Mouse (Mus musculus) midbrain, embryonic 15.5 days (tissue): Measurements from ENCODE around the gene Map3k5. TPM values are rescaled to one million over a fixed set of nuclear protein-coding genes. Genes with fewer than 3 reads are reported as not detected.
"Not testable (repeated sequence)": the region's sequence is repeated elsewhere in the genome, so short reads cannot be mapped to it uniquely, and the experiment has no call there.

Source experiments
- ATAC-seq: fragments of 200-750 bp; cut with Nextera tagmentation; replicated peaks from 2 replicates; pipeline ENCODE4 v1.8.0; 2017; ENCODE audit warnings: moderate TSS enrichment
- H3K27ac ChIP-seq: fragments of 300-500 bp; sonication (generic); 2 replicates; pipeline ENCODE4 v1.5.1; 2015; ENCODE audit warnings: mild to moderate bottlenecking, inconsistent platforms
- H3K27me3 ChIP-seq: fragments of 300-500 bp; sonication (generic); replicated peaks from 2 replicates; pipeline ENCODE4 v1.6.1; 2015; ENCODE audit warnings: inconsistent platforms
- H3K36me3 ChIP-seq: fragments of 300-500 bp; sonication (generic); replicated peaks from 2 replicates; pipeline ENCODE4 v1.6.1; 2015; ENCODE audit warnings: inconsistent platforms
- H3K4me1 ChIP-seq: fragments of 300-500 bp; sonication (generic); 2 replicates; pipeline ENCODE4 v1.6.1; 2015; ENCODE audit warnings: inconsistent platforms
- H3K4me2 ChIP-seq: fragments of 300-500 bp; sonication (generic); 2 replicates; pipeline ENCODE4 v1.6.1; 2015; ENCODE audit warnings: inconsistent platforms, mild to moderate bottlenecking, moderate library complexity
- H3K4me3 ChIP-seq: fragments of 300-500 bp; sonication (generic); 2 replicates; pipeline ENCODE4 v1.5.1; 2015; ENCODE audit warnings: mild to moderate bottlenecking, inconsistent platforms
- H3K9ac ChIP-seq: fragments of 300-500 bp; sonication (generic); 2 replicates; pipeline ENCODE4 v1.6.1; 2015; ENCODE audit warnings: mild to moderate bottlenecking, inconsistent platforms
- H3K9me3 ChIP-seq: fragments of 300-500 bp; sonication (generic); 2 replicates; pipeline ENCODE4 v1.6.1; 2016; ENCODE audit warnings: inconsistent platforms
- WGBS: fragments of 180-500 bp; shearing (Covaris S2); methylation state at CpG from one replicate; pipeline ENCODE4 v1.1.7; 2015; ENCODE audit warnings: mixed read lengths; 5-methylcytosine and 5-hydroxymethylcytosine counted together
- polyA plus RNA-seq: library from polyadenylated mRNA; unstranded; fragments of >200 nt; fragmentation: Nextera tagmentation; extraction: Ambion mirVana; gene quantifications from 2 replicates; pipeline ENCODE4 v1.2.1, GENCODE M21; 2015

Gene Map3k5
- polyA plus RNA-seq, 1 experiment from 2014 or later, result 1.3 TPM

DNA sequence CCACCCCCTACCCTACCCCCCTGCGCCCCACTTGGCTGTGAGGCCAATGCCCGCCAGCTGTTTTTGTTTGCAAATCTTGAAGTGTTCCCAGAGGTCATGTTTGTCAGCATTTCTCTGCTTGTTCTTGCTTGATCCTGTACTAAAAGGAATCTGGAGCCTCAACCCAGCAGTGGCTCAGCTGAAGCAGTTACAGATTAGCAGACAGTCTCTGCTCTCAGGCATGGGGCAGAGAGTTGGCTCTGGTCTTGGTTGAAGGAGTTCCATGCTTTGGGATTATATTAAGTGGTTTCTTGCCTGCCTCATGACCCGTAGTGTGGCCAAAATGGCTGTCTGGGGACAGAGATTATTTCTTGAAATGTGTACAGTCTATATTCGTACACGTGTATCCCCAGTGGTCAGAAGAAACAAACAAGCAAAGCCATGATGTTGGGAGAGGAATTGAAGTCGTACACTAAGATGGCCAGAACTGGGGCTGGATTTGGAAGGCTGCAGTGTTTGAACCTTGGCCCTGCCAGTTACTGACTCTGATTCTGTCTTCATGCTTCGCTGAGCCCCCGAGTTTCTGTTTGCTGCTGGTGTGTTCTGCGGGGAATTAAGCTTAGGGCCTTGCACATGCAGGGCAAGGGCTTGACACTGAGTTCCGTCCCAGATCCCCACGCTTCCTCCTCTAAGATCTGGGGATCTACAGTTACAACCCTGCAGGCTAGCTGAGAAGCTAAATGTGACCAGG is 18.9 kb downstream of the Map3k5 start:
- Histone ChIP-seq H3K27ac (no peak overlapping the region), H3K4me2 (no peak overlapping the region), H3K9me3 (no peaks in the 10 kb centered on the region), H3K36me3 (no peaks in the 10 kb centered on the region), H3K27me3 (no peaks in the 10 kb centered on the region), H3K4me3 (no peak overlapping the region), H3K4me1 (no peaks in the 10 kb centered on the region), H3K9ac (no peak overlapping the region)
- WGBS, result 83% methylated on average over 11 of the region's 11 CpGs
- ATAC-seq, result no peak

DNA sequence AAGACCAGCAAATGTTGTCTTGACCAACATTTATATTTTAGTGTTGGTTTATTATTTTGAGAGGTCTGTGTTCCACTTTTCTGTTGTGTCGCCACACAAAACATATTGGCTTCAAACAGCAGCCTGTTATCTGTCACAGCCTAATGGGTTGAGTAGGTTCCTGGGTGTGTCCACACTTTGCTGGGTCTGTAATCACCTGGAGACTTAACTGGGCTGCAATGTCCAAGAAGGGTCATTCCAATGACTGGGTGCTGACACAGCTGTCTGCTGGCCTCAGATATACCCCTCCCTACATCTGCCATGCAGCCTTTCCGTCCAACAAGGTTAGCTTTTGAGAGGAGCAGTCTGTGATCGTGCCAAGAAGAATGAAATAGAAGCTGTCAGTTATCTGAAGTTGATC is 20.3 kb downstream of the Map3k5 start:
- H3K36me3 ChIP-seq, result no peaks in the 10 kb centered on the region
- H3K27me3 ChIP-seq, result no peaks in the 10 kb centered on the region
- no peaks in the 10 kb centered on the region for H3K9me3 ChIP-seq
- no peaks in the 10 kb centered on the region for H3K4me1 ChIP-seq
- H3K27ac ChIP-seq, result no peak overlapping the region
- H3K9ac ChIP-seq, result no peak overlapping the region
- H3K4me3 ChIP-seq, result no peak overlapping the region
- no peak for ATAC-seq
- H3K4me2 ChIP-seq, result no peak overlapping the region
- WGBS, result 92% methylated on average over 3 of the region's 3 CpGs

DNA sequence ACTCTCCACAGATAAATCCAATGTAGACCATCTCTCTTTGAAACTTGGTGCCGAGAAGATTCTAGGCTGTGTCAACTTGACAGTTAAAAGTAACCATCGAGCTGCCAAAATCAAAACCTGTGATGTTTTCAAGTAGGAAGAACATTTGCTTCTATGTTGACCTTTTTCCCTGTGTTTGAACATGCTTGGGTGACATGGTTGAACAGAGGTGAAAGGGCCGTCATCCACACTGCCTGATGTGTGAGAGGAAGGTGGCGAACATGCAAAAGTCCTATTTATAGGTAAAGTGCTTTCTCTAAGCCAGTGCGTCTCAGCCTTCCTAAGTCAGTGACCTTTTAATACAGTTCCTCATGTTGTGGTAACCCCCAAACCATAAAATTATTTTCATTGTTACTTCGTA is 21.5 kb downstream of the Map3k5 start:
- no peak for ATAC-seq
- Histone ChIP-seq H3K27me3 (no peaks in the 10 kb centered on the region), H3K4me1 (no peaks in the 10 kb centered on the region), H3K36me3 (no peaks in the 10 kb centered on the region), H3K9ac (no peak overlapping the region), H3K4me3 (no peak overlapping the region), H3K4me2 (no peak overlapping the region), H3K27ac (no peak overlapping the region), H3K9me3 (no peaks in the 10 kb centered on the region)
- WGBS, result 92% methylated on average over 6 of the region's 6 CpGs

DNA sequence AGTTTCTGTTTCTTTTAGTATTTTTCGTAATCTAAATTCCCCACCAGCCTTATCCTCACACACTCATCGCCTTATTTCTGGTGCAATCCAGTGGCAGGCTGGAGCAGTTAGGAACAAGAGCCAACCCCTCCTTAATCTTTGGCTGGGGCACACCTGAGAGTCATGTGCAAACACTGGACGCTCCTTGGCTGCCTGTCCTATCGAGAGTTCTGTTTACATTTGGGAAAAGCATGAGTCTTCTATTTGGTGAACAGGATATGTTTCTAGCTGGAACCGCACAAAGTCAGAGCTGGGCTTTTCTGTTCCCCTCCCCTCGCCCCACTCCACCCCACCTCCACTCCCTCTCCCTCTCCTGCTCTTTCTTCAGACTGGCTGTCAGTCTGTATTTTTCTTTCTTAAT is 22.5 kb downstream of the Map3k5 start:
- H3K9me3 ChIP-seq, result no peaks in the 10 kb centered on the region
- 72% methylated on average over 6 of the region's 6 CpGs for WGBS
- no peaks in the 10 kb centered on the region for H3K4me1 ChIP-seq
- H3K27me3 ChIP-seq, result no peaks in the 10 kb centered on the region
- H3K27ac ChIP-seq, result no peak overlapping the region
- no peak overlapping the region for H3K4me3 ChIP-seq
- no peak overlapping the region for H3K9ac ChIP-seq
- no peaks in the 10 kb centered on the region for H3K36me3 ChIP-seq
- ATAC-seq, result no peak
- H3K4me2 ChIP-seq, result no peak overlapping the region

DNA sequence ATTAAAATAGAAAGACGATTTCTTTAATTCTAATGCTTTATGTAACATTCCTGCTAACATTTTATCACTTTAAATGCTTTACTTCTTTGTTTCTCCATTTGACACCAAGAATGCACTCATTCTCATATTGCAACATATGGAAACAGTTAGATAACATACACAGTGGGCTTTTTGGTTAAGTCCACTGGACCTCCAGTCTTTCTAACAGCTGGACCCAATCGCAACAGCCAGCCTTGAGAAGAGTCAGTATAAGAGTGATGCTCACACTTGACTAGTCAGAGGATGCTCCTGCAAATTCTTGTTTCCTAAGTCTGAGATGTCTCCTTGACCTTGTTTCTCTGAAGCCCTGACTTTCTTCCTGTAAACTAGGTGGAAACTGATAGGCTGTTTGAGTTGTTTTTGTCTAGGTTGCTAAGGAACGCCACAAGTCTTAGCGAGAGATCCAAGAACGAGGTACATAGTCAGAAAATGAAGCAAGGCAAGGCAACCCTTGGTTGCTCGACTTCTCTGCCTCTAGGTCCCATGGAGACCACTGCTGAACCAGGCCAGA is 26.6 kb downstream of the Map3k5 start:
- Histone ChIP-seq H3K9me3 (no peaks in the 10 kb centered on the region), H3K36me3 (no peaks in the 10 kb centered on the region), H3K4me1 (no peaks in the 10 kb centered on the region), H3K9ac (no peak overlapping the region), H3K4me2 (no peak overlapping the region), H3K27me3 (no peaks in the 10 kb centered on the region), H3K4me3 (no peak overlapping the region), H3K27ac (no peak overlapping the region)
- WGBS, result 83% methylated on average over 6 of the region's 6 CpGs
- ATAC-seq, result no peak

DNA sequence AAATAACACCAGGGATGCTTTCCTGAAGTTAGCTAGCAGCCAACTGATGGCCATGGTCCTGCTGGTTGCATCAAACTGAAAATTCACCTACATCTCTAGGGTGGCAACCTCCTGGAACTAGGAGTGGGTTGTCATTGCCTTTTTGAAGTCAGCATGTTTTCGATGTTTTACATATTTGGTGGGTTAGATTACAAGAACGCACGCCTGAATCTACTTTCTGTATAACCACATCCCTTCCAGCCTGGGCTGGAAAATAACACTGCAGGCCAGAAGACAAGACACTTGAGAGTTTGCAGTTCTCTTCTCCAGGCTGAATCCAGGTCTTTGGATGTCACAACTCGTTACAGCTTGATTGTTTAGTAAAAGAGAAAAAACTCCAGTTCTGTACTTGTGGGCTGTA is 28.5 kb downstream of the Map3k5 start:
- Histone ChIP-seq H3K9me3 (no peaks in the 10 kb centered on the region), H3K4me3 (no peak overlapping the region), H3K27me3 (no peaks in the 10 kb centered on the region), H3K27ac (no peak overlapping the region), H3K4me2 (no peak overlapping the region), H3K9ac (no peak overlapping the region), H3K4me1 (no peaks in the 10 kb centered on the region), H3K36me3 (no peaks in the 10 kb centered on the region)
- WGBS, result 84% methylated on average over 4 of the region's 4 CpGs
- no peak for ATAC-seq

DNA sequence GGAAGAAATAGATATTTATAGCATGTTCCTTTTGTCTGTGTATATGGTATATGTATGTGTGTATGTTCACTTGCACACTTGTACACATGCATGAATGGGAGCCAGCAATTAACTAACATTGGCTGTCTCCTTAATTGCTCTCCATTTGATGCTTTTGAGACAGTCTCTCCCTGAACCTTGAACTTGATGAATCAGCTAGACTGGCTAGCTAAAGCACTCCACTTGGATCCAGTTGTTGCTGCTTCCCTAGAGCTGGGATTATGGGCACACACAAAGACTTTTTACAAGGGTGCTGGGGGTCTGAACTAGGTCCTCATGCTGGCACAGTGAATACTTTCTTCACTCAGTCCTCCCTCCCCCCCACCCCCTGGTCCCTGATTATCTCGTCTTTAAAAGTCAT is 28.9 kb downstream of the Map3k5 start:
- Histone ChIP-seq H3K36me3 (no peaks in the 10 kb centered on the region), H3K4me3 (no peak overlapping the region), H3K4me2 (no peak overlapping the region), H3K27me3 (no peaks in the 10 kb centered on the region), H3K9ac (no peak overlapping the region), H3K27ac (no peak overlapping the region), H3K9me3 (no peaks in the 10 kb centered on the region), H3K4me1 (no peaks in the 10 kb centered on the region)
- ATAC-seq, result no peak
- 57% methylated on average over 1 of the region's 1 CpGs for WGBS

DNA sequence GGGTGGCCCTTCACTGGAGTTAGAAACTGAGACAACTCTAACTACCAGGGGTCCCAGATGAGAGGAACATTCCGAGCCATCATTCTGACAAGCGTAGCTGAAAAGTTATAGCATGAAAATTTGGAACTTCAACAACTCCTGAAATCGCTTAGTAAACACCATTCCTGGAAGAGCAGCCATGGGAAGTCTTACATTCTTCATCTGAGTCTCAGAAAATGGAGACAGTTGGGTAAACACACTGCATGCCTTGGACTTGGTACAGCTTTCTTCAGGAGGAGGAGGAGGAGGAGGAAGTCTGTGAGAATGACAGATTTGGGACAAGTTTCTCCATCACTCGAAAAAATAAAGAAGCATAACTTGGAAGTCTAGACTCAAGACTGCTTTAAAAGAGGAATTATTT is 29.8 kb downstream of the Map3k5 start:
- 89% methylated on average over 4 of the region's 4 CpGs for WGBS
- Histone ChIP-seq H3K4me2 (no peak overlapping the region), H3K27me3 (no peaks in the 10 kb centered on the region), H3K9me3 (no peaks in the 10 kb centered on the region), H3K4me3 (no peak overlapping the region), H3K4me1 (no peaks in the 10 kb centered on the region), H3K36me3 (no peaks in the 10 kb centered on the region), H3K9ac (no peak overlapping the region), H3K27ac (no peak overlapping the region)
- ATAC-seq, result no peak

DNA sequence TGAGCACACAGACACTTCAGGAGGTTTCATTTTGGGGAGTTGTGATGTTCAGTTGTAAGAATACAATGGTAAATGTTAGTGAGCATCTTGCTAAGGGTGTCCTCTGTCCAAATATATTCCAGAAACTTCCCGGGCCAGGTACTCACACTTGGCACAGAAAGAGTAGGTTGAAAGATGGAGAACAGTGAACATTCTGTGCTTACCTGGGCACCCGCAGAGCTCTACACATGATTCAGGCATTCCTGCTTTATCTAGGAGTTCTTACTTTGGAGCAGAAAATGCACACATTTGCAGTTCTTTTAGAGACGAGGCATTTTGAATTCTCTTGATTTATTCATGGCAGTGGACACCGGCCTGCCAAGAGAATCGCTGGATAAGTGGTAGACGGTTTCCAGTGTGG is 32.3 kb downstream of the Map3k5 start:
- Histone ChIP-seq H3K4me1 (no peaks in the 10 kb centered on the region), H3K27ac (no peak overlapping the region), H3K4me3 (no peak overlapping the region), H3K36me3 (no peaks in the 10 kb centered on the region), H3K27me3 (no peaks in the 10 kb centered on the region), H3K9ac (no peak overlapping the region), H3K9me3 (no peaks in the 10 kb centered on the region), H3K4me2 (no peak overlapping the region)
- no peak for ATAC-seq
- WGBS, result 73% methylated on average over 6 of the region's 6 CpGs

DNA sequence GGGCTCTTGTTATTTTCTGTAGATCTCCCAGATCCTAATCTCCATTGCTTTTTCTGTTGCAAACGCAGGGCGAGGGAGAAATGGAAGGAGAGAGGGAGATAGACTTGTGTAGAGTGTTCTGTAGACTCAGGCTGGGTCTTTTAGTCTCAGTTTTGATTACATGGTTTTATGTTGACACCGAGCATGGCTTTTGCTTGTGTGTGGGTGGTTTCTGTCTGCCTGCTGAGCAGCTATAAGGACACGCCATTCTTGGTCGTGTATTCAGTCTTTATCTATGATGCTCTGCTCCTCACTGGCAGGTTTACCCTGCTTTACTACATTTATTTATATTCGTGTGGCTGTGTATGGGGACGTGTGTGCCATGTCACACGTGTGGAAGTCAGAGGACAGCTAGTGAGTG is 34.2 kb downstream of the Map3k5 start:
- H3K27ac ChIP-seq, result no peak overlapping the region
- 76% methylated on average over 8 of the region's 8 CpGs for WGBS

DNA sequence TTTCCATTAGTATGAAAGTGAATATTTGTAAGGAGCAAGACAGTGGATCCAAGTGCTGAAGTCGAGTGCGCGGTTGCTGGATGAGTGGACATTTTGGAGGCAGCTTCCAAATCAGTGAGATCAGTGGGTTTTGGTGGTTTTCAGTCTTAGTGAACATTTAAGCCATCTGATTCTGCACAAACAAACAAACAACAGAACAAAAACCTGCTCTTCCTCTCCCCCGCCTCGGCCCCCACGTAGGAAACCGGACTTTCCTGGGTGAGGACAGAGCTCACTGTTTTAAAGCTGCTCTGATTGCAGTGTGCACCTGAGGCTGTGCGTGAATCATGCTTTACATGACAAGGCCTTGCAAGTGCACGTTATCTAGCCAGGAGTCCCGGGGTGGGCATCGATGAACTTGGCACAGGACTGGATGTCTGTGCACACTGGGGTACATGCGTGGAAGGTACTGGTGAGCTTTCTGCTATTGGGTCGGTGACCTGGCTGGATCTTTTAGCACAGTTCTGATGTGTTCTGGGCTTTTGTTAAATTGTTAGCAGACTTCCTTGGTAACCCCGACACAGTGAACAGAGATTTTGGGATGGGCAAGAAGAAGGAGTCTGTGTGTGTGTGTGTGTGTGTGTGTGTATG is 35.7 kb downstream of the Map3k5 start:
- WGBS, result 86% methylated on average over 14 of the region's 14 CpGs
- H3K4me1 ChIP-seq, result no peaks in the 10 kb centered on the region
- no peak overlapping the region for H3K9ac ChIP-seq
- no peaks in the 10 kb centered on the region for H3K27me3 ChIP-seq
- H3K36me3 ChIP-seq, result no peaks in the 10 kb centered on the region
- no peak overlapping the region for H3K4me3 ChIP-seq
- no peak for ATAC-seq
- H3K4me2 ChIP-seq, result no peak overlapping the region
- H3K9me3 ChIP-seq, result no peaks in the 10 kb centered on the region
- no peak overlapping the region for H3K27ac ChIP-seq

More for the DNA sequence above, 34.2 kb downstream of the Map3k5 start:
- H3K4me2 ChIP-seq, result no peak overlapping the region
- no peaks in the 10 kb centered on the region for H3K4me1 ChIP-seq
- H3K36me3 ChIP-seq, result no peaks in the 10 kb centered on the region
- no peaks in the 10 kb centered on the region for H3K9me3 ChIP-seq
- no peak overlapping the region for H3K4me3 ChIP-seq
- H3K9ac ChIP-seq, result no peak overlapping the region
- no peaks in the 10 kb centered on the region for H3K27me3 ChIP-seq
- no peak for ATAC-seq

DNA sequence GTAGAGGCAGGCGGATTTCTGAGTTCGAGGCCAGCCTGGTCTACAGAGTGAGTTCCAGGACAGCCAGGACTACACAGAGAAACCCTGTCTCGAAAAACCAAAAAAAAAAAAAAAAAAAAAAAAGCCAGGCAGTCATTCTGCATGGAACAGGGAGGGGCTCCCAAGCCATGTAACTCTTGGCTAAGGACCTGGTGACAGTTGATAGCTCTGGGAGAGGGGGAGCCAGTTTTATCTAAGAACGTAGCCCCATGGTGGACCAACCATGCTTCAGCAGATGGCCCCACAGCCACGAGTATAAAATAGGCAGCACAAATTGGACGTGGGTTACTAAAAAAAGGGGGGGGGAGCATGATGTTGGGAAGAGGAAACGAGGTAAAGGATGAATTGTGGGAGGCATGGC is 37.2 kb downstream of the Map3k5 start:
- WGBS, result 85% methylated on average over 6 of the region's 7 CpGs
- H3K9me3 ChIP-seq, ATAC-seq: not testable (repeated sequence)

More for the DNA sequence above, 37.2 kb downstream of the Map3k5 start:
- not testable (repeated sequence) for H3K27ac ChIP-seq, H3K4me1 ChIP-seq, H3K4me3 ChIP-seq, H3K9ac ChIP-seq, H3K4me2 ChIP-seq, H3K36me3 ChIP-seq, H3K27me3 ChIP-seq
